Mouse (Mus musculus) G1E (cell line): Measurements from ENCODE around the gene Abhd16b.

ENCODE experiments used
- CTCF ChIP-seq: IDR thresholded peaks from 2 replicates; pipeline ENCODE4 v1.5.1; 2012; ENCODE audit warnings: low read depth, low read length, inconsistent platforms, mixed read lengths
- POLR2AphosphoS5 ChIP-seq: IDR thresholded peaks from 2 replicates; pipeline ENCODE4 v1.6.1; 2012; ENCODE audit warnings: low read depth, low read length, inconsistent platforms; ENCODE audit not compliant: insufficient replicate concordance

- TF ChIP-seq CTCF (no peak), POLR2AphosphoS5 (no peak)
These were observed 30.4 kb upstream of the Abhd16b start for GRCm38 (mm10) chr2:181462604-181463003.
